Mouse (Mus musculus) ovary, postnatal 10 days (tissue): Measurements from ENCODE around the gene Drg2.
"Not testable (repeated sequence)": the region's sequence is repeated elsewhere in the genome, so short reads cannot be mapped to it uniquely, and the experiment has no call there.

Experiments used
- DNase-seq: peaks from one replicate; pipeline ENCODE4 v3.0.0; 2022; ENCODE audit warnings: low spot score

Drg2 gene

DNA sequence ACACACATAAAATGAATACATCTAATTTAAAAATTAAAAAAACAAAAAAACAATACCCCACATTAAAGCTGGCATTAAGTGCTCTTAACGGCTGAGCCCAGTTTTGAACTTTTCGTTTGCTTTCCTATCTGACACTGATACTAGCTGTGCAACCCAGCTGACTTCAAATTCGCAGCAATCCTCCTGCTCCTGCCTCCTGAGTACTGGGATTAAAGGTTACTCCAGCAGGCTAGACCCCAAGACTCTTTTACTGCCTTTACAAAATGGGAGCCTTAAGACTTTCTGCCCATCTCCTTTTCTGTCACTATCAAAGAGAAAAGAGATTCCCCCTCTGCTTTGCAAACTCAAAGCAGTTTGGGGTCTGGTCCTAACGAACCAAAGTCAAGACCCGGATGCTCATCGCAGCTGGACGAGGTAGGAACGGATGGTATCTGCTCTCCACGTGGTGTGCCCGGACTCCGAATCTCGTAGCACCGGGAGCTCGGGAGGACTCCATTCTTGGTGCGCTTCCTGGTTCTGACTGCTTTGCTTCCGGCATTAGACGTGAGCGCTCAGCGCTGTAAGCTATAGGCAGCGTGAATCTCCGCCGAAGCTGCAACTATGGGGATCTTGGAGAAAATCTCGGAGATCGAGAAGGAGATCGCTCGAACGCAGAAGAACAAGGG lies at the start of gene Drg2:
TSS of gene Drg2 (plus strand) at position 512 of the 665 bp plus-strand sequence.
- peak; percentile 77 for DNase-seq

GRCm38 (mm10) chr11:60406606-60407005 lies 47.8 kb upstream of the Drg2 start:
- DNase-seq: no peak

- DNase-seq: no peak
Observed at GRCm38 (mm10) chr11:60412173-60412572, 42.2 kb upstream of the Drg2 start.

- DNase-seq: no peak
Observed at GRCm38 (mm10) chr11:60412921-60413320, 41.5 kb upstream of the Drg2 start.

GRCm38 (mm10) chr11:60416590-60416962 lies 37.8 kb upstream of the Drg2 start:
- DNase-seq: no peak

DNA sequence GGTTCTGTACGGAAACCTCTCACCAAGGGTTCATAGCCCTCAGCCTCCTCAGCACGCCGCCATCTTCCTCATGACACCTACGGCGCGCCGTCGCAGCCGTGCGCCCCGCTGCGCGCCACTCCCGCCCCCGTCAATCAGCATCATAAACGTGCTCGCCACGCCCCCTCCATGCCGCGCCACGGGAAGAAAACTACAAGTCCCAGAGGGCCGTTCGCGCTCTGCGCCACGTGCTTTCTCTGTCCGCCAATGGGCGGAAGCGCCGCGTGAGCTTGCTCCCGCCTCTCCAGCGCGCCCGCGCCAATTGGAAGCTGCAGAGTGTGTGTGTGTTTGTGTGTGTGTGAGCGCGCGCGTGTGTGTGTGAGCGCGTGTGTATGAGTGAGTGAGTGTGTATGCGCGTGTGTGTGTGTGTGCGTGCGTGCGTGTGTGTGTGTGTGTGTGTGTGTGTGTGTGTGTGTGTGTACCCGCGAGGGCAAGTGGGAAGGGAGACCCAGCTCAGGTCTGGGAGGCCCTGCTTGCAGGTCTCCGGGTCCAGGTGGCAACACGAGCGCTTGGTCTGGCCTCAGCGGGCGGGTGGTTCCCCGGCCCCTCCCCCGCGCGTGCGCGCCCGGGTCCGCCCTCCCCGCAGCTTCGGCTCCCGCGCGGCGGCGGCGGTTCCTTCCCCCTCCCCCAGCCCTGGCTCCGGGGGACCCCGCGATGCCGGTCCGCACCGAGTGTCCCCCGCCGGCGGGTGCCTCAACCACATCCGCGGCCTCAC lies 37.3 kb upstream of the Drg2 start, which contains the start of gene Gid4:
TSS of gene Gid4 (plus strand) at position 183 of the 754 bp plus-strand sequence.
- DNase-seq: peak; percentile 92

GRCm38 (mm10) chr11:60417717-60418472 lies 36.5 kb upstream of the Drg2 start, which contains the start of gene Atpaf2:
Atpaf2 (minus strand) TSS chr11:60418457.
- peak; percentile 24 for DNase-seq

DNA sequence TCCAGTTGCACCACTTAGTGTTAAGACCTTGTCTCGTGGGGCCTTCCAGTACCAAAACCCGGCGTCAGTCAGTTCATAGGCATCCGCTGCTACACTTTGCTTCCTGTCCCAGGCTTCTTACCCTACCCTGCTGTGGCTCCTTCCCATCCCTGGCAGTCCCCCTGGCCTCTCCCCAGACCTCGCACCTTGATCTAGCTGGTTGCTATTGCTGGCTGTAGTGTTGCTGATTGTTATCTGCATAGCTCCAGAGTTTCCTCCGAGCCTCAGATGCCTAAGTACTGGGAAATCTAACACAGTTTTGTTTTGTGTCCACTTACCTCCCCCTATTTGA lies 36.0 kb upstream of the Drg2 start:
- no peak for DNase-seq

DNA sequence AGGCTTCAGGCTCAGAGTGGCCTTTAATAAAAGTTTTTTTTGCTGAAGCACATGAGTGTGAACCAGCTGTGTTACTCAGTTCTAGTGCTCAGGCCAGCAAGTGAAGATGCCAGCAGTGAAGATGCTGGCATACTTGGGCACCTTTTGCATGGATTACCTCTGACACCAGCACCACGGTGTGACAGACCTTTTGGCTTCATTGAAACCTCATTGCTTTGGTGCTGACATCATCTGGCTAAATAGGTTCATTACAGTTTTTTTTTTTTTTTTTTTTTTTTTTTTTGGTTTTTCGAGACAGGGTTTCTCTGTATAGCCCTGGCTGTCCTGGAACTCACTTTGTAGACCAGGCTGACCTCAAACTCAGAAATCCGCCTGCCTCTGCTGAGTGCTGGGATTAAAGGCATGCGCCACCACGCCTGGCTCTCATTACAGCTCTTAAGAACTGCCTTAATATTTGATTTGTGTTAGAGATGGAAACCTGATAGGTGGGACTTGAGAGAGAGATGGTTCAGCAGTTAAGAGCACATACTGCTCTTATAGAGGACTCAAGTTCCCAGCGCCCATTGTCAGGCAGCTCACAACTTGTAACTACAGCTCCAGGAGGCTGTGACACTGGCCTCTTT lies 32.2 kb upstream of the Drg2 start:
- DNase-seq: no peak

DNA sequence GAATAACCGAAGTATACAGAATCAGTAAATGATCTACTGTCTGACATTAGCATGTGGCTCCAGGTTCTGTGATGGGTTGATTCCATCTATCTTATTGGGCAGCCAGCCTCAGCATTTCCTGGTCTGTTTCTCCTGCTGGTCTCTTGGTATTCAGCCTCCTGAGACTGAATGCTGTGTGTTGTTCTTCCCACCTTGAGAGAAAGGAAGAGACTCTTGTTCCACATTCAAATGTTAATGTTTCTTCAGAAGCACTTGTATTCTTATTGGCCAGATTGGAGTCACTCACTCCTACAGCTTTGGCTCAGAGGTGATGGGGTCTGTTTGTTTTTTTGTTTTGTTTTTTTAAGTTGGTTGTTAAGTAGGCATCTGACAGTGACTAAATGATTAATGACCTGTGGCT lies 31.4 kb upstream of the Drg2 start:
- DNase-seq: no peak

DNA sequence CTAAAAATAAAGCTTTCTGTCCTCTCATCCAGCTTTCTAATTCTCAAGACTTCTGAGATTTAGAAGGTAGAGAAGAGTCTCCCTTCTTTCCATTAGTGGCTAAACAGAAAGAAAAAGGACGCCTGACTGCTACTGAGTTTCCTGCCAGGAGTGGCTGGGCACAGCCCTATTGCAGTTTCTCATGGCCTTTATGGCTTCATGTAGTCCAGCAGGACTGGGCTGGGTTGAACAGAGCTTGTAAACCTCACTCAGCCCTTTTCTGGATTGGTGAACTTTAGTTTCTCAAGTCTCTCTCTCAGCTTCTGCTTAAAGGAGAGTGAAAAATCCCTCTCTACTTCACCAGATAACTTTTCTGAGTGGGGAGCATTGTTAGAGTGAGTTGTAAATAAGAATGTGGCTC lies 28.0 kb upstream of the Drg2 start:
- DNase-seq: no peak

DNA sequence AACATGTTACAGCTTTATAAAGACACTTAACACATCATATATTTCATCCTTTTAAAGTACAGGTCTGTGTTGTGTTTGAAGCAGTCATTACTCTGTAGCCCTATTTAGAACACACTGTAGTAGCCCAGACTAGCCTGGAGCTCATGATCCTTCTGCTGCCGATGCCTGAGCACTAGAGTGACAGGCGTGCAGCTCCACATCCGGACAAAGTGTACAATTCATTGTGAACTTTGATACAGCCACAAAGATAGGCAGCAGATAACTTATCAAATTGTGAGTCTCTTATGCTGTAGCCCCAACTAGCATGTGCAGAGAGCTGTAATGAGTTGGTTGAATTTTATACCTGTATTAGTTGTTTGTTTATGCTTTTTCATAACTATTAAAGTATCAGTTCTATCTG lies 26.8 kb upstream of the Drg2 start:
- DNase-seq: no peak

GRCm38 (mm10) chr11:60433501-60433900 lies 20.9 kb upstream of the Drg2 start:
- no peak for DNase-seq

GRCm38 (mm10) chr11:60435133-60435532 lies 19.3 kb upstream of the Drg2 start:
- no peak for DNase-seq

DNA sequence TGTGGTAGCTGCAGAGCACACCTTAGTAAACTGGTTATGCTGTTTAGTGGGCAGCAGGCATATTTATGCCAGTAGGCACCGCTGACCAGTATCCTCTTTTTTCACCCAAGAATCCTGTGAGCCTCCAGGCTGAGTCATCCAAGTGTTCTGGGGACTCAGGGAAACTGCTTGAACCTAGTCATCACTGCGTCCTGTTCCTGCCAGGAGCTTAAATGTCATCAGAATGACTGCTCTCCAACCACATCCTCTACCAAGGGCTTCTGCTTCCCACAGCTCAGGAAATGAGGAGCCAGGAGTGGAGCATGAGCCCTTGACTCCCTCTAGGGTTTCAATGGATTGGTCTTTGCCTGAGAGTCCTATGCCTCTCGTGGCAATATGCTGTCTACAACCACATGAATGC lies 17.8 kb upstream of the Drg2 start:
- no peak for DNase-seq

DNA sequence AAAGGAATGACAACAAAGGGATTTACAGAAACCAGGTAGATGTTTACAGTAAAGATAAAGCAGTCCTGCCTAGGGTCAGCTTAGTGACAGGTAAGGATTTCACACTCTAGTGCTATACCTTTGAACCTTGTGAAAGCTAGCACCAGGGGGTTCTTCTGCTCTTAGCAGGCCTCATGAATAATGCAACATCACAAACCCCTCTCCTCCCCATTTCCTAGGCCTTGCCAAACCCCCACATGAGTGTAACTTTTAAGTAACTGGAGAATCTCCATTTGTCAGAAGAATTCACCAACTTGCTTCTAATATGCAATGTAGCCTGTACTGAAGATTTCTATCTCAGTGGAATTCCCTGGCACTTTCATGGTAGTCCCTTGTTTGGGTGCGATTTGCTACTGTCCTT lies 14.8 kb upstream of the Drg2 start:
- not testable (repeated sequence) for DNase-seq

DNA sequence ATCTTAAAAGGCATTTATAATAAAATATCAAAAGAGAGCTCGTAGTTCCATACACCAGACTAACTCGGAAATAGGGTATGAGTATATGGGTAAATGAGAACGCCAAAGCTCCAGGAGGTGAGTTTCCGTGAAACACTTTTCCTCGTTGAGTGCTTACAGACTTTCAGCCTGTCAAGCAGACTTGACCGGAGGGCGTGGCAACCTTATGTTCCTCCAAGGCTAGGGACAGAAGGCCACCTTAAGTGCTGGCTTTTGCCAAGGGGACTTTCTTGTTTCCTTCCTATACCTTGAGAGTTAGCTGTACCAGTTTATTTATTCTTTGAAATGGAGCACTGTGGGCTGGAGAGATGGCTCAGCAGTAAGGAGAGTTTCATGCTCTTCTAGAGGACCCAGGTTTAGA lies 14.2 kb upstream of the Drg2 start:
- DNase-seq: no peak

DNA sequence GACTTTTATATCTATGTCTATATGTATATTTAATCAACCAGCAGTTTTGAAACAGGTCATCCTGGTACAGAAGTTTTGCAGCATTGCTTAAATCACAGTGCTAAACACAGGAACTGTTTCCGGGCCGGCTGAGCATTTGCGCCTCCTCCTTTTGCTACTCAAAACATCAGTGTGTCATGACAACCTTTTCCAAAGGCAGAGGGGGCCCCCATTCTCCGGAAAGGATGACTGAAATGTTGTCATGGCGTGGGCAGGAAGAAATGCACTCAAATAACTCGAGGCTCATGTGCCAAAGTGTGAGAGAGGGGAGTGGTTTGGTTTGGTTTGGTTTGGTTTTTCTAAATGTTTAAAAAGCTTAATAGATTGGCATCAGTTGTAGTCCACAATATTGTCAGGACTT lies 11.5 kb upstream of the Drg2 start:
- no peak for DNase-seq

GRCm38 (mm10) chr11:60444007-60444406 lies 10.4 kb upstream of the Drg2 start:
- no peak for DNase-seq

GRCm38 (mm10) chr11:60454745-60455087 lies 325 bp downstream of the Drg2 start:
- no peak for DNase-seq

DNA sequence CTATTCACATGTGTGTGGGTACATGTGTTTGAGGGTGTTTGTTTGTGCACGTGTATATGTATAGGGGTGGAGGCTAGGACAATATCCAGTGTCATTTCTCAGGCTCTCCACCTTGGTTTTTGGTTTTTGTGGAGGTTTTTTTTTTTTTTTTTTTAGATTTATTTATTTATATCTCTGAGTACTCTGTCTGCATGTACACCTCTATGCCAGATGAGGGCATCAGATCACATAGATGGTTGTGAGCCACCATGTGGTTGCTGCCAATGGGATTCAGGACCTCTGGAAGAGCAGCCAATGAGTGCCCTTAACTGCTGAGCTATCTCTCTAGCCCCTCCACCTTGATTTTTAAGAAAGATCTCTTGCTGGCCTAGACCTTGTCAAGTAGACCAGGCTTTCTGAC lies 3.6 kb downstream of the Drg2 start:
- no peak for DNase-seq

- no peak for DNase-seq
Observed at GRCm38 (mm10) chr11:60465943-60466380, 11.6 kb downstream of the Drg2 start.

GRCm38 (mm10) chr11:60469039-60469438 lies 14.6 kb downstream of the Drg2 start, which contains the start of gene Myo15:
Myo15 (plus strand) TSS chr11:60469339.
- no peak for DNase-seq
